Mouse (Mus musculus): Measurements from ENCODE around the gene Arhgef18. TPM values are rescaled to one million over a fixed set of nuclear protein-coding genes. Genes with fewer than 3 reads are reported as not detected.

Arhgef18 gene
- polyA plus RNA-seq, 1 experiment from 2014 or later, result 12.1 TPM

- no peaks in the 10 kb centered on the region for H3K36me3 ChIP-seq (ENCODE audit: control insufficient read depth, insufficient read depth, low read length)
- no peak for ATAC-seq
- no peak overlapping the region for H3K27ac ChIP-seq (ENCODE audit: low read length)
- no peaks in the 10 kb centered on the region for H3K9me3 ChIP-seq (replicated peaks; ENCODE audit: control insufficient read depth, low read length, poor library complexity, severe bottlenecking)
- no peak overlapping the region for H3K4me3 ChIP-seq (ENCODE audit: low read depth, low read length)
- H3K27me3 ChIP-seq (ENCODE audit: control insufficient read depth, insufficient read depth, low read depth, low read length), result no peaks in the 10 kb centered on the region
- no peak overlapping the region for H3K9ac ChIP-seq (ENCODE audit: low read depth, low read length)
- WGBS, result 81% methylated on average over 4 of the region's 4 CpGs
- H3K4me2 ChIP-seq (ENCODE audit: low read length), result no peak overlapping the region
- H3K4me1 ChIP-seq (ENCODE audit: control insufficient read depth, insufficient read depth, low read length), result no peaks in the 10 kb centered on the region
Observed at GRCm38 (mm10) chr8:3480221-3480785, 87.5 kb downstream of the Arhgef18 start.

- Histone ChIP-seq H3K4me2 (ENCODE audit: low read length) (no peak overlapping the region), H3K4me1 (ENCODE audit: control insufficient read depth, insufficient read depth, low read length) (no peaks in the 10 kb centered on the region), H3K9ac (ENCODE audit: low read depth, low read length) (no peak overlapping the region)
Observed at GRCm38 (mm10) chr8:3481605-3482004, 88.8 kb downstream of the Arhgef18 start.

GRCm38 (mm10) chr8:3482240-3482740 is 89.5 kb downstream of the Arhgef18 start:
- no peak overlapping the region for H3K4me2 ChIP-seq (ENCODE audit: low read length)

More at GRCm38 (mm10) chr8:3481605-3482004, 88.8 kb downstream of the Arhgef18 start:
- no peaks in the 10 kb centered on the region for H3K36me3 ChIP-seq (ENCODE audit: control insufficient read depth, insufficient read depth, low read length)
- no peak overlapping the region for H3K27ac ChIP-seq (ENCODE audit: low read length)
- H3K9me3 ChIP-seq (replicated peaks; ENCODE audit: control insufficient read depth, low read length, poor library complexity, severe bottlenecking), result no peaks in the 10 kb centered on the region
- H3K4me3 ChIP-seq (ENCODE audit: low read depth, low read length), result no peak overlapping the region
- WGBS, result 65% methylated on average over 5 of the region's 5 CpGs
- H3K27me3 ChIP-seq (ENCODE audit: control insufficient read depth, insufficient read depth, low read depth, low read length), result no peaks in the 10 kb centered on the region
- no peak for ATAC-seq

GRCm38 (mm10) chr8:3483546-3483945 is 90.7 kb downstream of the Arhgef18 start:
- Histone ChIP-seq H3K4me2 (ENCODE audit: low read length) (no peak overlapping the region), H3K27me3 (ENCODE audit: control insufficient read depth, insufficient read depth, low read depth, low read length) (no peaks in the 10 kb centered on the region), H3K9ac (ENCODE audit: low read depth, low read length) (no peak overlapping the region), H3K36me3 (ENCODE audit: control insufficient read depth, insufficient read depth, low read length) (no peaks in the 10 kb centered on the region), H3K4me3 (ENCODE audit: low read depth, low read length) (no peak overlapping the region), H3K4me1 (ENCODE audit: control insufficient read depth, insufficient read depth, low read length) (no peaks in the 10 kb centered on the region), H3K9me3 (replicated peaks; ENCODE audit: control insufficient read depth, low read length, poor library complexity, severe bottlenecking) (no peaks in the 10 kb centered on the region), H3K27ac (ENCODE audit: low read length) (no peak overlapping the region)
- WGBS, result 89% methylated on average over 7 of the region's 7 CpGs
- ATAC-seq, result no peak

More at GRCm38 (mm10) chr8:3482240-3482740, 89.5 kb downstream of the Arhgef18 start:
- no peaks in the 10 kb centered on the region for H3K27me3 ChIP-seq (ENCODE audit: control insufficient read depth, insufficient read depth, low read depth, low read length)
- no peaks in the 10 kb centered on the region for H3K4me1 ChIP-seq (ENCODE audit: control insufficient read depth, insufficient read depth, low read length)
- no peaks in the 10 kb centered on the region for H3K9me3 ChIP-seq (replicated peaks; ENCODE audit: control insufficient read depth, low read length, poor library complexity, severe bottlenecking)
- 86% methylated on average over 22 of the region's 22 CpGs for WGBS
- H3K27ac ChIP-seq (ENCODE audit: low read length), result no peak overlapping the region
- no peak for ATAC-seq
- H3K9ac ChIP-seq (ENCODE audit: low read depth, low read length), result no peak overlapping the region
- H3K4me3 ChIP-seq (ENCODE audit: low read depth, low read length), result no peak overlapping the region
- H3K36me3 ChIP-seq (ENCODE audit: control insufficient read depth, insufficient read depth, low read length), result no peaks in the 10 kb centered on the region

- no peak overlapping the region for H3K4me2 ChIP-seq (ENCODE audit: low read length)
- WGBS, result 21% methylated on average over 5 of the region's 5 CpGs
- no peaks in the 10 kb centered on the region for H3K36me3 ChIP-seq (ENCODE audit: control insufficient read depth, insufficient read depth, low read length)
- H3K4me1 ChIP-seq (ENCODE audit: control insufficient read depth, insufficient read depth, low read length), result no peaks in the 10 kb centered on the region
- H3K9ac ChIP-seq (ENCODE audit: low read depth, low read length), result no peak overlapping the region
- H3K4me3 ChIP-seq (ENCODE audit: low read depth, low read length), result no peak overlapping the region
- no peaks in the 10 kb centered on the region for H3K9me3 ChIP-seq (replicated peaks; ENCODE audit: control insufficient read depth, low read length, poor library complexity, severe bottlenecking)
- H3K27me3 ChIP-seq (ENCODE audit: control insufficient read depth, insufficient read depth, low read depth, low read length), result no peaks in the 10 kb centered on the region
- no peak for ATAC-seq
- H3K27ac ChIP-seq (ENCODE audit: low read length), result no peak overlapping the region
Observed at GRCm38 (mm10) chr8:3485192-3485591, 92.4 kb downstream of the Arhgef18 start.

- peak; percentile 91 for ATAC-seq
- peak within 1 kb of the TSS; percentile 64 for H3K4me3 ChIP-seq (ENCODE audit: low read depth, low read length)
- peak within 1 kb of the TSS; percentile 93 for H3K9ac ChIP-seq (ENCODE audit: low read depth, low read length)
- WGBS, result under 1% methylated on average over 56 of the region's 64 CpGs
- peaks cover 14% of the 10 kb centered on the region for H3K4me1 ChIP-seq (ENCODE audit: control insufficient read depth, insufficient read depth, low read length)
- peak within 1 kb of the TSS; percentile 71 for H3K4me2 ChIP-seq (ENCODE audit: low read length)
- H3K27ac ChIP-seq (ENCODE audit: low read length), result peak within 1 kb of the TSS; percentile 93
- peaks cover 23% of the 10 kb centered on the region for H3K36me3 ChIP-seq (ENCODE audit: control insufficient read depth, insufficient read depth, low read length)
- no peaks in the 10 kb centered on the region for H3K27me3 ChIP-seq (ENCODE audit: control insufficient read depth, insufficient read depth, low read depth, low read length)
- no peaks in the 10 kb centered on the region; the same call in 1 of the 2 replicates for H3K9me3 ChIP-seq (replicated peaks; ENCODE audit: control insufficient read depth, low read length, poor library complexity, severe bottlenecking)
Observed at GRCm38 (mm10) chr8:3492901-3493844, 100.4 kb downstream of the Arhgef18 start, which contains the start of gene Zfp358. TSS of gene Zfp358 (plus strand) at chr8:3493138.

GRCm38 (mm10) chr8:3493845-3494208 is 101.0 kb downstream of the Arhgef18 start:
- peak overlapping the region; percentile 93 for H3K27ac ChIP-seq (ENCODE audit: low read length)
- peak overlapping the region; percentile 71 for H3K4me2 ChIP-seq (ENCODE audit: low read length)
- ATAC-seq, result peak; percentile 26
- no peaks in the 10 kb centered on the region; the same call in 1 of the 2 replicates for H3K9me3 ChIP-seq (replicated peaks; ENCODE audit: control insufficient read depth, low read length, poor library complexity, severe bottlenecking)
- H3K4me1 ChIP-seq (ENCODE audit: control insufficient read depth, insufficient read depth, low read length), result peaks cover 16% of the 10 kb centered on the region
- no peaks in the 10 kb centered on the region for H3K27me3 ChIP-seq (ENCODE audit: control insufficient read depth, insufficient read depth, low read depth, low read length)
- peaks cover 23% of the 10 kb centered on the region for H3K36me3 ChIP-seq (ENCODE audit: control insufficient read depth, insufficient read depth, low read length)
- peak overlapping the region; percentile 64 for H3K4me3 ChIP-seq (ENCODE audit: low read depth, low read length)
- peak overlapping the region; percentile 93 for H3K9ac ChIP-seq (ENCODE audit: low read depth, low read length)
- WGBS, result 34% methylated on average over 6 of the region's 6 CpGs

- 96% methylated on average over 44 of the region's 44 CpGs for WGBS
- Histone ChIP-seq H3K4me3 (ENCODE audit: low read depth, low read length) (no peak overlapping the region), H3K27me3 (ENCODE audit: control insufficient read depth, insufficient read depth, low read depth, low read length) (no peaks in the 10 kb centered on the region), H3K27ac (ENCODE audit: low read length) (no peak overlapping the region), H3K9me3 (replicated peaks; ENCODE audit: control insufficient read depth, low read length, poor library complexity, severe bottlenecking) (no peaks in the 10 kb centered on the region; the same call in 1 of the 2 replicates), H3K4me1 (ENCODE audit: control insufficient read depth, insufficient read depth, low read length) (peaks cover 19% of the 10 kb centered on the region), H3K9ac (ENCODE audit: low read depth, low read length) (no peak overlapping the region), H3K36me3 (ENCODE audit: control insufficient read depth, insufficient read depth, low read length) (peaks cover 23% of the 10 kb centered on the region), H3K4me2 (ENCODE audit: low read length) (no peak overlapping the region)
- no peak for ATAC-seq
Observed at GRCm38 (mm10) chr8:3495578-3496427, 103.0 kb downstream of the Arhgef18 start.

Measured in midbrain, embryonic 16.5 days (tissue).